Mouse (Mus musculus) CD4-positive, CD25-positive, alpha-beta regulatory T cell, adult 4 months (primary cell): ENCODE data around the gene Atp11a. TPM values are rescaled to one million over a fixed set of nuclear protein-coding genes. Genes with fewer than 3 reads are reported as not detected.

Source experiments
- ATAC-seq: one replicate; pipeline ENCODE4 v1.8.0; 2017
- polyA plus RNA-seq, 2 experiments: library from polyadenylated mRNA; unstranded; fragments of 100-300 nt; shearing (Covaris generic); gene quantifications; one replicate each; pipeline ENCODE4 v1.2.1; 2017

Gene Atp11a
- polyA plus RNA-seq: 1 to 10 TPM; 6.4 to 7.4 TPM

GRCm38 (mm10) chr8:12756391-12757157, at the start of gene Atp11a:
Gene Atp11a, plus strand, starts transcription at chr8:12757014.
- ATAC-seq: peak; percentile 82

- ATAC-seq: no peak
Observed at GRCm38 (mm10) chr8:12711623-12712022, 45.2 kb upstream of the Atp11a start.

DNA sequence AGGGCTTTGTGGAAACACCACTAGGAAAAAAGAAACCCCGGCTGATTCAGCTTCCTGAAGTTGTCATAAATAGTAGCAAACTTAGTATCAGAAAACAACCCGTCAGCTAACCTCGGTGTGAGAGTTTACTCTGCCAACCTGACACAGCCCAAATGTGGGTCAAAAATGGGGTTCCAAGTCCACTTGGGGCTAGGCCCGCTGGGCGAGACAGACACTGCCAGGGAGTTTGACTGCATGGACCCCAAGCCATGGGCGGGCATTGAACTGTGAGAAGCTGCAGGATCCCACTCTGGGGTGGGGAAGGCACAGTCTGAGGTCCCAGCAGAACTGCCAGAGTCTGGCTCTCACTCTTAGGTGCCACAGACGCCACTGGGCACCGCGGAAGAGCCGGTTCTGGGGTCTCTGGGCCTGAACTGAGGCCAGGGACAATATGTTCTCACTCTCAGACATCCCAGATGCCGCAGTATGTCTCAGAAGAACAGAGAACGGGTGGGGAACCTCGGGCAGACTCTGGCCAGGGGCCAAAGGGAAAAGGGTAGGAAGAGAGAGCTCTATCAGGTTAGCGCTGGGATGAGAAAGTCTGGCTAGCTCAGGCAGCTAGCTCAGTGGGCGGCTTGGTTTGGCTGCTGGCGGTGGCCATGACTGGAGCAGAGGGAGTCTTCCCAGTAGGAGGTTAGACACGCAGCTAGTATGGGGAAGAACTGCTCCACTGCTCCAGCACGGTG, 40.8 kb upstream of the Atp11a start:
- ATAC-seq: no peak

DNA sequence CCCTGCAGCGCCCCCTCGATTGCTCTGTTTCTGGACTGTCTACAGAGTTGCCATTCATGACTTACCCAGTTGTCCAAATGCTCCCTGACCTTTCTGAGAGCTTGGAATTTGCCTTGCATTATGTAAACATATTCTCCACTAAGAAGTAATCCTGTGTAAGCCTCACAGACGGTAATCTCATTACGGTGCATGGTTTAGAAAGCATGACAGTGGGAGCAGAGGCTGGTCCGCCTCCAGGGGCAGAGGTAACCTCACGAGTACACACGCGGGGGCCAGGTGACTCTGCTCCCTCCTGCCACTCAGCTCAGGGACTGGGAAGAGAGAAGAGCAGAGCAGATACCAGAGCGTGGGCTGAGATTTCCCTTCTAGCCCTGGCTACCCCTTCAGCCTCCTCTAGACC, 37.7 kb upstream of the Atp11a start:
- no peak for ATAC-seq

GRCm38 (mm10) chr8:12728644-12729043, 28.2 kb upstream of the Atp11a start:
- ATAC-seq: no peak

GRCm38 (mm10) chr8:12730780-12731179, 26.0 kb upstream of the Atp11a start:
- no peak for ATAC-seq

GRCm38 (mm10) chr8:12732431-12732830, 24.4 kb upstream of the Atp11a start:
- ATAC-seq: no peak

- ATAC-seq: no peak
Observed at GRCm38 (mm10) chr8:12739113-12739512, 17.7 kb upstream of the Atp11a start.

DNA sequence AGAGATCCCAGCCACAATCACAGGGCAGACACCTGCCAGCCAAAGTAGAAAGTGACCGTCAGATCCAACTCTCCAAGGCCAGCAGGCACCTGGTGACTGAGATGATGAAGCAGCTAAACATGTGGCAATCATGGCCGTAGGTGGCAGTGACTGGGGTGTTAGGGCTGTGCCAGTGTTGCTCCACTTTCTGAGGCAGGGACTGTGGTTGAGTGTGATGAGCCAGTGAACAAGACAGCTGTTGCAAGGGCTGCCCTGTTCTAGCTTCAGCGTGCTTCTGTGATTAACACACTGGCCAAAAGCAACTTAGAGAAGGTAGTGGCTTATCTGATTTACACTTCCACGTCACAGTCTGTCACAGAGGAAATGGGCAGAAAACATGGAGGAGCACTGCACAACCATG, 13.4 kb upstream of the Atp11a start:
- ATAC-seq: no peak

GRCm38 (mm10) chr8:12748183-12748582, 8.6 kb upstream of the Atp11a start:
- no peak for ATAC-seq

DNA sequence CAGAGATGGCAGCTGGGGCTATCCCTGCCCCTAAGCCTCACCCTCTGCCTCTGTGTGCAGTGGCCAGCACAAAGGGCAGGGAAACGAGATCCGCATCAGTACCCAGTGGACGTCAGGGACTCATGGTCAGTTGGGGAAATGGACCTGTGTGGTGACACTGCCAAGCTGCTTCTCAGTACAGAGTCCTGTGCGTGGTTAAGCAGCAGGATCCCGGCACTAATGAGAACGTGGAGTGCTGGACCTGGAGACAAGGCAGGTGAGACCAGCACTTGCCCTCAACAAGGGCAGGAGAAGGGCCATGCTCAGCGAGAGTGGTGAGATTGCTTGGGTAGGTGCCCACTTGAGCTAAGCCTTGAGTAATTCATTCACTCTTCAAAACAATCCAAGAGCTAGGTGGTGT, 7.7 kb upstream of the Atp11a start:
- no peak for ATAC-seq

GRCm38 (mm10) chr8:12753054-12753453, 3.8 kb upstream of the Atp11a start:
- no peak for ATAC-seq

DNA sequence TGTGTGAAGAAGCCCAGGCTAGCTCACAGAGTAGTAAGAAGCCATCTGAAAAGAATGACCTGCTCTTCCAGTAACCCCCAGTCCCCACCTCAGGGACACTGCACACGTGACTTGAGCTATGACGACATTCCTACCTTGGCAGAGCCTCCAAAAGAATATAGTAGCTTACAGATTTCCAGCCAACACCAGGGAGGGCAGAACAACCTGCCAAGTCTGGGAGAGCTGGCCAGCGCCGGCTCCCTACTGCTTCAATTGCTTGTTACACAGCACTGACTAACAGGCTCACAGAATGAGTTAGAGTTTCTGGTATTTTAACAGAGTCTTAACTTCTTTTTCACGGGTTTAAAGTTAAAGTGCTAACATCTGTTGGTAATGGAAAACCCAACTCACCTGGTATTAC, 2.7 kb upstream of the Atp11a start:
- ATAC-seq: no peak

DNA sequence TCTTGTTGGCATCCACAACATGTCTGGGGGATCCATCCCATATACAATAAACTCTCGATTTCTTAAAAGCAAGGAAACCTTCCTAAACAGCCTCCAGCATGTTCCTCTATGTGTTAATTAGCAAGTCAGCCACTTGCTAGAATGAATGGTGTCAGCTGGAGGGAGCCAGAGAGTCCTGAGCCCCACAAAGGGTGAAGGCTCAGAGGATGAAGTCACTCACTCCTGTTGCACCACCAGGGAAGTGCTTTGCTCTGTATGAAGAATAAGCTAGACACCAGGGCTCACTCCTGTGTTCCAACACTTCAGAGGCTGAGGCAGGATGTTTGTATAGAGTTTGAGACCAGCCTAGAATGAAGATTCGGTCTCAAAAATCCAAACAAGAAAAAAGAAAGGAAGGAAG, 1.5 kb upstream of the Atp11a start:
- peak; percentile 22 for ATAC-seq

GRCm38 (mm10) chr8:12755826-12756225, 988 bp upstream of the Atp11a start:
- no peak for ATAC-seq

- ATAC-seq: peak; percentile 30
Observed at GRCm38 (mm10) chr8:12757231-12757940, 572 bp downstream of the Atp11a start.

GRCm38 (mm10) chr8:12759963-12760362, 3.1 kb downstream of the Atp11a start:
- ATAC-seq: no peak

DNA sequence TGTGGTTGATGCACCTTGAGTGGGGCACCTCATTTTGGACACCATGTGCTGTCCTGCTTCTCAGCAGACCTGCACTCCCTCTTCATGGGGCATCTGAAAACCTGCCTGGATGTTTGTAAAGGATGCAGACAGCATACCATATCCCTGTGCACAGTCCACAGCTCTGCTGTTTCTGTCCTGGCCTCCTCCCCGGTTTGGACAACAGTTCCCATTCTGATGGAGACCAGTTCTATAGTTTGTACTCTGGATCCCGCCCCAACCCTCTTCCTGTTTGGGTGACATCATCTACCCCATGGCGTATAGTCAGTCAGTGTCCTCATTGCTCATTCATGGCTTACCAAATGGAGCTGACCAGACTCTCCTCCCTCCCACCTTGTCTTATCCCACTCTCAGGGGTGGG, 5.1 kb downstream of the Atp11a start:
- ATAC-seq: no peak

GRCm38 (mm10) chr8:12763565-12764108, 6.8 kb downstream of the Atp11a start:
- no peak for ATAC-seq

- no peak for ATAC-seq
Observed at GRCm38 (mm10) chr8:12764971-12765370, 8.2 kb downstream of the Atp11a start.

- no peak for ATAC-seq
Observed at GRCm38 (mm10) chr8:12767176-12767575, 10.4 kb downstream of the Atp11a start.

DNA sequence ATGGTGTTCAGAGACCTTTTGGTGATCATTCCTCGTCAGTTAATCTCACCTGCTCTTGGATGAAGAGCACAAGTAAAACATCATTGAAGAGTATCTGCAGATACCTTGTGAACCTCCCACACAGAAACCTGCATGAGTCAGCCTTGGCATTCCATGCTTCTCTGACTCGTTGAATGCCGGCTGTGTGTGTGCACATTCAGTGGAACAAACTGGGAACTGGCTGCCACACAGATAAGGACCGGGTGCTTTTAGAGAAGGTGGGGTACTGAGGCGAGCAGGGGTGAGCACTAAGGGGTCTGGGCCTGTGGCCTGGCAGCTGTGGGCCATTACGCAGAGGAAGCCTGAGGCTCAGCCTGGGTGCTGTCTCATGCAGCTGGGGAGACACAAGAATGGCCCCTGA, 11.9 kb downstream of the Atp11a start:
- ATAC-seq: no peak

DNA sequence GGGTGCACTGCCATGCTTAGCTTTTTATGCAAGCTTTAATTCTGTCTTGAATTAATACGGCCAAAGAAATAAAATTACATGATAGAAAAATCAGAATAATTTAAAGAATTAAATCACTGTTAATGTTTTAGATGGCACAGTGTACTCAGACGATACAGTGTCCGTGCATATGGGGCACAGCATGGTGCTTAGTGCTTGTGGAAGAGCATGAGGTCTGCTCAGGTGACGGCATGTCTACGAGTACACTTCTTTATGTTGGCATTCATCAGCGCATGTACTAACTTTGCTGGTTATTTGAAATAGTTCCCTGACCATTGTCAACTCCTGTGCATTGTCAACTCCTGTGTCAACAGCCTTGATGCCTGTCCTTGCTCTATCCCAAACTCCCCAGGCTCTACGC, 12.5 kb downstream of the Atp11a start:
- ATAC-seq: no peak
